Mouse (Mus musculus): ENCODE measurements around the gene Diras1. TPM values are rescaled to one million over a fixed set of nuclear protein-coding genes. Genes with fewer than 3 reads are reported as not detected.
A peak's percentile ranks its signal among the peaks of the same experiment; 100 is the strongest.

Gene Diras1
- total RNA-seq, 2 experiments from 2014 or later, result not detected

GRCm38 (mm10) chr10:81033586-81033985 is 8.1 kb upstream of the Diras1 start:
- intact Hi-C loops (cut with DNase I), result no loop called here
- DNase-seq (ENCODE audit: low spot score), result no peak

GRCm38 (mm10) chr10:81029031-81029430 is 3.6 kb upstream of the Diras1 start:
- no peak for DNase-seq (ENCODE audit: low spot score)
- intact Hi-C loops (cut with DNase I), result no loop called here

GRCm38 (mm10) chr10:81028219-81028618 is 2.8 kb upstream of the Diras1 start:
- intact Hi-C loops (cut with DNase I), result no loop called here
- no peak for DNase-seq (ENCODE audit: low spot score)

- intact Hi-C loops (cut with DNase I), result no loop called here
- no peak for DNase-seq (ENCODE audit: low spot score)
Measured at GRCm38 (mm10) chr10:81027331-81027730, 1.9 kb upstream of the Diras1 start.

- no peak for DNase-seq (ENCODE audit: low spot score)
- intact Hi-C loops (cut with DNase I), result no loop called here
Measured at GRCm38 (mm10) chr10:81026857-81027256, 1.4 kb upstream of the Diras1 start.

- intact Hi-C loops (cut with DNase I), result no loop called here
- DNase-seq (ENCODE audit: low spot score), result no peak
Measured at GRCm38 (mm10) chr10:81025047-81025621, 328 bp downstream of the Diras1 start.

GRCm38 (mm10) chr10:81024346-81024937 is 1.0 kb downstream of the Diras1 start:
- intact Hi-C loops (cut with DNase I), result no loop called here
- DNase-seq (ENCODE audit: low spot score), result no peak

- intact Hi-C loops (cut with DNase I), result no loop called here
- no peak for DNase-seq (ENCODE audit: low spot score)
Measured at GRCm38 (mm10) chr10:81022744-81023143, 2.7 kb downstream of the Diras1 start.

GRCm38 (mm10) chr10:81021547-81022110 is 3.8 kb downstream of the Diras1 start:
- no peak for DNase-seq (ENCODE audit: low spot score)
- intact Hi-C loops (cut with DNase I), result no loop called here

- DNase-seq (ENCODE audit: low spot score), result no peak
- intact Hi-C loops (cut with DNase I), result no loop called here
Measured at GRCm38 (mm10) chr10:81020207-81020606, 5.3 kb downstream of the Diras1 start.

- intact Hi-C loops (cut with DNase I), result loop anchor here (5.0 kb wide), 1 partner anchor 158 kb away; the partner anchor contains the start of gene Eef2
- no peak for DNase-seq (ENCODE audit: low spot score)
Measured at GRCm38 (mm10) chr10:81019687-81020086, 5.8 kb downstream of the Diras1 start.

GRCm38 (mm10) chr10:81018326-81018725 is 7.1 kb downstream of the Diras1 start:
- no peak for DNase-seq (ENCODE audit: low spot score)
- intact Hi-C loops (cut with DNase I), result loop anchor here (5.0 kb wide), 1 partner anchor 159 kb away; the partner anchor contains the start of gene Eef2

- no peak for DNase-seq (ENCODE audit: low spot score)
- intact Hi-C loops (cut with DNase I), result loop anchor here (1.0 to 5.0 kb wide), 3 partner anchors 24 to 161 kb away; partner anchors contain the start of gene Eef2
Measured at GRCm38 (mm10) chr10:81016645-81017044, 8.8 kb downstream of the Diras1 start.

- no peak for DNase-seq (ENCODE audit: low spot score)
- intact Hi-C loops (cut with DNase I), result loop anchor here (2.0 to 5.0 kb wide), 2 partner anchors 25 to 162 kb away; partner anchors contain the start of gene Eef2
Measured at GRCm38 (mm10) chr10:81015666-81016065, 9.8 kb downstream of the Diras1 start.

- intact Hi-C loops (cut with DNase I), result loop anchor here (5.0 kb wide), 1 partner anchor 163 kb away; the partner anchor contains the start of gene Eef2
- peak; percentile 75 for DNase-seq (ENCODE audit: low spot score)
Measured at GRCm38 (mm10) chr10:81014393-81015384, 10.8 kb downstream of the Diras1 start, which contains the start of gene Gng7. Gene Gng7, minus strand, starts transcription at chr10:81014945.

- intact Hi-C loops (cut with DNase I), result no loop called here
- DNase-seq (ENCODE audit: low spot score), result no peak
Measured at GRCm38 (mm10) chr10:81010851-81011250, 14.6 kb downstream of the Diras1 start.

- DNase-seq (ENCODE audit: low spot score), result no peak
Measured at GRCm38 (mm10) chr10:81007240-81007639, 18.2 kb downstream of the Diras1 start.

GRCm38 (mm10) chr10:81006005-81006677 is 19.3 kb downstream of the Diras1 start:
- intact Hi-C loops (cut with DNase I), result no loop called here
- DNase-seq (ENCODE audit: low spot score), result no peak

More at GRCm38 (mm10) chr10:81007240-81007639, 18.2 kb downstream of the Diras1 start:
- intact Hi-C loops (cut with DNase I), result no loop called here

GRCm38 (mm10) chr10:81001161-81001560 is 24.3 kb downstream of the Diras1 start:
- intact Hi-C loops (cut with DNase I), result no loop called here

More at GRCm38 (mm10) chr10:81001161-81001560, 24.3 kb downstream of the Diras1 start:
- no peak for DNase-seq (ENCODE audit: low spot score)

All from heart, postnatal 25 days (tissue).